Mouse (Mus musculus) neural tube, embryonic 15.5 days (tissue): ENCODE results near the gene Hmgxb4. TPM values are rescaled to one million over a fixed set of nuclear protein-coding genes. Genes with fewer than 3 reads are reported as not detected.

Source experiments
- ATAC-seq: fragments of 200-750 bp; cut with Nextera tagmentation; 2 replicates; pipeline ENCODE4 v1.8.0; 2017; ENCODE audit warnings: mild to moderate bottlenecking, moderate TSS enrichment, moderate library complexity; ENCODE audit not compliant: low FRiP score
- H3K27ac ChIP-seq: fragments of 300-500 bp; sonication (generic); replicated peaks from 2 replicates; pipeline ENCODE4 v1.5.1; 2015; ENCODE audit warnings: mild to moderate bottlenecking, inconsistent platforms
- H3K27me3 ChIP-seq: fragments of 300-500 bp; sonication (generic); replicated peaks from 2 replicates; pipeline ENCODE4 v1.6.1; 2015; ENCODE audit warnings: inconsistent platforms
- H3K36me3 ChIP-seq: fragments of 300-500 bp; sonication (generic); 2 replicates; pipeline ENCODE4 v1.6.1; 2015; ENCODE audit warnings: inconsistent platforms
- H3K4me1 ChIP-seq: fragments of 300-500 bp; sonication (generic); 2 replicates; pipeline ENCODE4 v1.6.1; 2015; ENCODE audit warnings: inconsistent platforms
- H3K4me2 ChIP-seq: fragments of 300-500 bp; sonication (generic); 2 replicates; pipeline ENCODE4 v1.6.1; 2015; ENCODE audit warnings: inconsistent platforms, mild to moderate bottlenecking, moderate library complexity
- H3K4me3 ChIP-seq: fragments of 300-500 bp; sonication (generic); replicated peaks from 2 replicates; pipeline ENCODE4 v1.5.1; 2015; ENCODE audit warnings: mild to moderate bottlenecking, inconsistent platforms
- H3K9ac ChIP-seq: fragments of 300-500 bp; sonication (generic); replicated peaks from 2 replicates; pipeline ENCODE4 v1.6.1; 2015; ENCODE audit warnings: mild to moderate bottlenecking, inconsistent platforms
- H3K9me3 ChIP-seq: fragments of 300-500 bp; sonication (generic); replicated peaks from 2 replicates; pipeline ENCODE4 v1.6.1; 2016; ENCODE audit warnings: inconsistent platforms
- WGBS: fragments of 180-500 bp; shearing (Covaris S2); methylation state at CpG from one replicate; pipeline ENCODE4 v1.1.7; 2015; ENCODE audit warnings: mixed read lengths; 5-methylcytosine and 5-hydroxymethylcytosine counted together
- polyA plus RNA-seq: library from polyadenylated mRNA; unstranded; fragments of >200 nt; fragmentation: Nextera tagmentation; extraction: Ambion mirVana; gene quantifications from 2 replicates; pipeline ENCODE4 v1.2.1, GENCODE M21; 2015

Hmgxb4 gene
- polyA plus RNA-seq, 1 experiment from 2014 or later, result 33.8 TPM

DNA sequence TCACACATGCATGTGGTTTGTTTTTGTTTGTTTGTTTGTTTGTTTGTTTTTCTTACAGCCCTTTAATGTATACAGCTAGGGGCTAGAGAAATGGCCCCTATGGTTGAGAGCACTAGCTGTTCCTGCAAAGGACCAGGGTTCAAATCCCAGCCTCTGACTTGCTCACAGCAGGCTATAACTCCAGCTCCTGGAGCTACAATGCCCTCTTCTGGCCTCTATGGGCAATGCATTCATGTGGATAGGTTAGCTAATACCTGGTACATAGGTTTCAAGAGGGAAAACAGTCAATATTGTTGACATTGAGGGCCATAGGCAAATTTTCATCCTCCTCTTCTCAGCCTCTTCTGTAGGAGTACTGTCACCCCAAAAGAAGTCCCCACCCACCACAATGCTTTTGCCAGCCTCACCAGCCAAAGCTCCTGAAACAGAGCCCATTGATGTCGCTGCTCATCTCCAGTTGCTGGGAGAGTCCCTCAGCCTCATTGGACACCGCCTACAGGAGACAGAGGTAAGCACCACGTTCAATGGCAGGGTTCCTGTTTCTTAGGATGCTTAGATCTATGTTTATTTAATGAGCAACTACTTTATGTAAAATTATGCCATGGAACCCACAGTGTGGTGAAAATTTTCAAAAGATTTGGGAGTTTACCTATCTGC lies 30.6 kb downstream of the Hmgxb4 start:
- H3K4me3 ChIP-seq, result no peak overlapping the region
- no peak overlapping the region for H3K9ac ChIP-seq
- no peaks in the 10 kb centered on the region for H3K27me3 ChIP-seq
- 93% methylated on average over 3 of the region's 3 CpGs for WGBS
- H3K36me3 ChIP-seq, result peaks cover 59% of the 10 kb centered on the region
- H3K4me1 ChIP-seq, result no peaks in the 10 kb centered on the region
- no peak for ATAC-seq
- no peaks in the 10 kb centered on the region for H3K9me3 ChIP-seq
- H3K27ac ChIP-seq, result no peak overlapping the region
- H3K4me2 ChIP-seq, result no peak overlapping the region

DNA sequence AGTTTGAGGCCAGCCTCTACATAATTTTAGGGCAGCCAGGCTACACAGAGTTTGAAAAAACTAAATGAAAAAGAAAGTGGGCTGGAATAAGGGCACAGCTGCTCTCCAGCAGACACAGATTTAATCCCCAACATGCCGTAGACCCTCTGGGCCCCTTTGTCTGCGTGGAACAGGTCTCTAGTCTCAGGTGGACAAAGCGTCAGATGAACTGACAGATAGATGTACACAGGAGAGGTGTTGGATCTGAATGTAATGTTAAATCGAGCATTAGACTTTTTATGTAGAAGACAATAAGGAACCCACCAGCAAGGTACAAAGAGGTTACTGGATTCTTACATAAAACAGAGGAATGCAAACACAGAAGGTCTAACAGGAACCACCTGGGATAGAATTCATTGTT lies 32.7 kb downstream of the Hmgxb4 start:
- Histone ChIP-seq H3K36me3 (peaks cover 73% of the 10 kb centered on the region), H3K4me2 (no peak overlapping the region), H3K9me3 (no peaks in the 10 kb centered on the region), H3K4me3 (no peak overlapping the region), H3K9ac (no peak overlapping the region), H3K27ac (no peak overlapping the region), H3K4me1 (no peaks in the 10 kb centered on the region), H3K27me3 (no peaks in the 10 kb centered on the region)
- ATAC-seq, result no peak
- WGBS, result 97% methylated on average over 4 of the region's 4 CpGs

DNA sequence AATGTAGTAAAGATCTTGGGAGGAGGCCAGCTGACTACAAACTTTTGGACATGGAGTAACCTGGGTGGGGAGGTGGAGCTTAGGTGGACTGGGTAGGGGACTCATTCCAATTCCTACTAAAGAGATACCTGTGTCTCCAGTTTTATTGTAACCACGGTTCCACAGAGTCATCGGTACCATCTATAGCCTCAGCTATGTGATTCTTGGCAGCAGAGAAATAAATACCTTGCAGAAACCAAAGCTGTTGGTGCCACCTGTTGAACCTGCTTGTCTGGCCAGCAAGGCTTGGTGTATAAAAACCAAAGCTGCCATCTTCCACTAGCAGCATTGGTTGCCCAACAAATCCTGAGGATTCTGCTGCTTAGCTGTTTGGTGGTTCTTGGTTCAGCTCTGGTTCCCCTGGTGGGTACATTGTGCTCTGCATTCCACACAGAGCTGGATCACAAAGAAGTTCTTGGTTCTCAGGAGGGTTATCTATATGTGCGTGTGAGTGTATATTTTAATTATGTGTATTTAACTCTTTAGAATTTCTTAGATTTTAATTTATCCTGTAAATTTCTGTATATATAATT lies 37.4 kb downstream of the Hmgxb4 start:
- H3K36me3 ChIP-seq, result peaks cover 37% of the 10 kb centered on the region
- no peak overlapping the region for H3K4me2 ChIP-seq
- H3K27me3 ChIP-seq, result no peaks in the 10 kb centered on the region
- H3K9me3 ChIP-seq, result no peaks in the 10 kb centered on the region
- 93% methylated on average over 3 of the region's 3 CpGs for WGBS
- peaks cover 13% of the 10 kb centered on the region for H3K4me1 ChIP-seq
- H3K9ac ChIP-seq, result no peak overlapping the region
- H3K4me3 ChIP-seq, result no peak overlapping the region
- no peak overlapping the region for H3K27ac ChIP-seq
- no peak for ATAC-seq

DNA sequence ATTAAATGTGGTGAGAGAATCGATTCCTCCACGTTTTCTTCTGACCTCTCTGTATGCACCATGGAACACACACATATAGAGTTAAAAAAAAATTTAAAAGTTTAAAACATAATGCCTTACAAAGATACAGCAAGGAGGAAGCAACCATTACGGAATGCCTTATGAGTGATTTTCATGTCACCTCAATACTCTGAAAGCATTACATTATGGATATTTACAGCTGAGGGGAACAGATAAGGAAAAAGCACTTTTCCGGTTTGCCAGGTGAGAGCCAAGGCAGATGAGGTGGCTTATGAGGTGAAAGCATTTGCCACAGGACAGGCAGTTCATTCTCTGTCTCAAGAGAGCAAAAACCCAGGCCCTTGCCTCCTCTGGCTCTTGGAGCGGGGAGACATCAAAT lies 39.8 kb downstream of the Hmgxb4 start:
- Histone ChIP-seq H3K4me2 (peak overlapping the region; percentile 60), H3K4me1 (peaks cover 13% of the 10 kb centered on the region), H3K9ac (peak overlapping the region; percentile 59), H3K27me3 (no peaks in the 10 kb centered on the region), H3K4me3 (peak overlapping the region; percentile 64), H3K27ac (peak overlapping the region; percentile 89; the same call in 1 of the 2 replicates), H3K36me3 (peaks cover 19% of the 10 kb centered on the region), H3K9me3 (no peaks in the 10 kb centered on the region)
- WGBS, result 67% methylated on average over 5 of the region's 5 CpGs
- ATAC-seq, result no peak

DNA sequence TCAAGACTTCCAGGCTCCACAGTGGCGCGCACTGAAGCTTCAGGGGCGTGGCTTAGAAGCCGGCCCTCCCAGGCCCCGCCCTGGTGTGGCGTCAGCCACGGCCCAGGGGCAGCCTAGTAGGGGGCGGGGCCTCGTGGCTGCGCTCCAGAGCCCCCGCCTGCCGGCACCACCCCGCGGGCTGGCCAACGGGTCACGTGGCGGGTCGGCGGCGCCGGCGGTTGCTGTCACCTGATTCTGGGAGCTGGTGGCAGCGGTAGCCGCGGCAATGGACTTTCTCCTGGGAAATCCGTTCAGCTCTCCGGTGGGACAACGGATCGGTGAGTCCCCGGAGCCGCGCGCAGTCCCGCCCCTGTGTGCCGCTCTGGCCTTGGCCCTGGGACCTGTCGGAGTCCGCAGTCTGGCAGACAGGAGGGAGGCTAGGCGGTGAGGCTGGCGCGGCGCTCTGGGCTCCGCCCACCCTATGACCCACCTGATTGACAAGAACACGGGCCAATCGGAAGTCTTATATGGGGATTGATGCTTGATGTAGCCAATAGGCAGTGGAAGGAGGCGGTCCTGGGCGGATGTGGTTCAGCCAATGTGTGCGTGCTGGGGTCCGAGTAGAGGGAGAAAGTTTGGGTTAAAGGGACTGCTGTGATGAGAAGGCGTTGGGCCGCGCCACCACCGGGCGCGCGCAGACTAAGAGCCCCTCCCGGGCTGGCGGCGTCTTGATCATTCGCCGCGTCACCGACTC lies 40.5 kb downstream of the Hmgxb4 start, which contains the start of gene Tom1:
Gene Tom1, plus strand, starts transcription at position 195 of the 733 bp plus-strand sequence.
- Histone ChIP-seq H3K4me1 (peaks cover 18% of the 10 kb centered on the region), H3K27me3 (no peaks in the 10 kb centered on the region), H3K4me3 (peak within 1 kb of the TSS; percentile 64), H3K9ac (peak within 1 kb of the TSS; percentile 64), H3K9me3 (no peaks in the 10 kb centered on the region), H3K4me2 (peak within 1 kb of the TSS; percentile 92), H3K27ac (peak within 1 kb of the TSS; percentile 89), H3K36me3 (peaks cover 14% of the 10 kb centered on the region)
- ATAC-seq, result peak; percentile 99
- WGBS, result under 1% methylated on average over 62 of the region's 62 CpGs

DNA sequence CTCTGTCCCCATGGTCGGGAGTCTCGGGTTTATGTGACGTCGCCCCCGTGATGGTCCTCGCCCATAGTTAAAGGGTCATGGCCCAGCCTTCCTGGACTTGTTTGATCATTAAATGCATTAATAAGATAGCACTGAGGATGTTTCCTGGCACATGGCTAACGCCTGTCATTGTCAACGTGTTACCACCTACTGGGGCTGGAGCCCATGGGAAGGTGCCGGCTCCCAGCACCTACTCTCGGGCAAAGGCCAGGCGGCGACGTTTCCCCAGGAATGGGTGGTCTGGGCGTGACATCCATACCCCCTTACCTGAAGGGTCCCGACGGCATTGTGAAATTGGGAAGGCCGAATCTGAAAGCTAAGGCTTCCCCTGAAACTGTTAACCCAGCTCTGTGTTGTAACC lies 41.1 kb downstream of the Hmgxb4 start:
- ATAC-seq, result peak; percentile 9
- H3K36me3 ChIP-seq, result peaks cover 12% of the 10 kb centered on the region
- H3K9ac ChIP-seq, result peak overlapping the region; percentile 64
- peak overlapping the region; percentile 89 for H3K27ac ChIP-seq
- H3K9me3 ChIP-seq, result no peaks in the 10 kb centered on the region
- H3K4me2 ChIP-seq, result peak overlapping the region; percentile 92
- peaks cover 19% of the 10 kb centered on the region for H3K4me1 ChIP-seq
- WGBS, result 3% methylated on average over 17 of the region's 17 CpGs
- H3K27me3 ChIP-seq, result no peaks in the 10 kb centered on the region
- peak overlapping the region; percentile 64 for H3K4me3 ChIP-seq

DNA sequence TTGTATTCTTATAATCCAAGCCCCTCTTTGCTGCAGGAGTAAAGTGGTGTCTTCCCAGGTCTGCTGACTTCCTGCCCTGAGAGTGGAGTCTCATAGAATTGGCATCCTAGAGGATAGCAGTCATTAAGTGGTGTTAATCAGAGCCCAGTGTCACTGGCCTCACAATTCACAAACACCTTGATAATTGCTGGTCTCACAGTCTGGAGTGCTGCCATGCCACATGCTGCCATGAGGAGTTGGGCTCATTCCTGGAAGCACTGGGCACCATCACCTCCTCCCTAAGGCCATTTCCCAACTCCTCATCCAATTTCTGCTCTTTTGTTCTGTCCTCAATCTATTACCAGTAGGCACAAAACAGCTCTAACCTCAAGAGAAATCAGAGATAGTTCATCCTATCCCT lies 42.5 kb downstream of the Hmgxb4 start:
- Histone ChIP-seq H3K27me3 (no peaks in the 10 kb centered on the region), H3K4me3 (no peak overlapping the region), H3K36me3 (peaks cover under 1% of the 10 kb centered on the region), H3K4me2 (no peak overlapping the region), H3K9me3 (no peaks in the 10 kb centered on the region), H3K4me1 (peaks cover 19% of the 10 kb centered on the region), H3K9ac (no peak overlapping the region), H3K27ac (no peak overlapping the region)
- ATAC-seq, result no peak

DNA sequence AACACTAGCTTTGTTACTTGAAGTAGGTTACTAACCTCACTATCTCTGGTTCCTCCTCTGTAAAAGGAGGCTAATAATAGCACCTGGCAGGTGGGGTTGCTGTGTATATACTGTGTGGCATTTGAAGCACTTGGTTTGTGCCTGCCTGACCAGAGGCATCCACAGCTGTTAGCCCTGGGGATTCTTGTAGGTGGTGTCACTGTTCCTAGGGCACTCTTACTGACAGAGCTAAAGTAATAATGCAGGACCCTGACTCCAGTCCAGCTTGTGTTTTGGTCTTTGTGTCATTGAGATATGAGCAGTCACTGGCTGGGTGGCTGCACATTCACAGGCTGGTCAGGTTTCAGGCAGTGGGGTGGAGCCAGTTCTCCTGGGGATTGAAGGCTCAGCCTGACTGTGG lies 45.3 kb downstream of the Hmgxb4 start:
- Histone ChIP-seq H3K4me2 (no peak overlapping the region), H3K27me3 (no peaks in the 10 kb centered on the region), H3K36me3 (no peaks in the 10 kb centered on the region), H3K4me1 (peaks cover 14% of the 10 kb centered on the region), H3K9ac (no peak overlapping the region), H3K4me3 (no peak overlapping the region), H3K27ac (no peak overlapping the region), H3K9me3 (no peaks in the 10 kb centered on the region)
- no peak for ATAC-seq

DNA sequence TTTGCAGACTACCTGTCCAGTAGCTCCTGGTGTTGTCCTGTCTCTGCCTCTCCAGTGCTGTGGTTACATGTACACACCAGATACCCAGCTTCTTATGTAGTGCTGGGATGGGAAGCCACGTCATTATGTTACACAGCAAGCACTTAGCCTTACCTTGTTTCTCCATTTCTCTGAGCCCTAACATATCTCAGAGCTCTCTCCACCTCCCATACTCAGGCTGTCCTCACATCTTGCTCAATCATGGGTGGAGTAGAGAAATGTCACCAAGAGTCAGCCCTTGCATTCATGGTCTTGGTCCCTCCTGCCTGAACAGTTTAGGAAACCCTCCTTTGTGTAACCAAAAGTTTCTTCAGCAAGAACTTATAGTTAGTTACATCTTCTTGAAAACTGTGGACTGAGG lies 46.6 kb downstream of the Hmgxb4 start:
- no peaks in the 10 kb centered on the region for H3K36me3 ChIP-seq
- H3K27me3 ChIP-seq, result no peaks in the 10 kb centered on the region
- no peaks in the 10 kb centered on the region for H3K9me3 ChIP-seq
- no peak overlapping the region for H3K27ac ChIP-seq
- no peak overlapping the region for H3K4me2 ChIP-seq
- no peak for ATAC-seq
- 92% methylated on average over 1 of the region's 1 CpGs for WGBS
- peaks cover 9% of the 10 kb centered on the region for H3K4me1 ChIP-seq
- H3K9ac ChIP-seq, result no peak overlapping the region
- no peak overlapping the region for H3K4me3 ChIP-seq

DNA sequence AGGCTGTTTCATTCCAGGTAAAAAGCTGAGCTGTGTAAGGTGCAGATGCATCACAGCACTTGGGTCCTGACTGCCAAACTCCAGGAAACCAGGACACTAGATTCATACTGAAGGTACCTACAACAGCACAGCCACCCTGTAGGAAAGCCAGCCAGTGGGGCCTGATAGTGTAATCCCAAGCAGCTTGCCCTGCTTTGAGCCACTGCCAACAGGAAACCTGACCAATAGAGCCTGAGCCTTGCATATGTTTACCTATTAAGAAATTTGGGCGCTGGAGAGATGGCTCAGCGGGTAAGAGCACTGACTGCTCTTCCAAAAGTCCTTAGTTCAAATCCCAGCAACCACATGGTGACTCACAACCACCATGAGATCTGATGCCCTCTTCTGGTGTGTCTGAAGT lies 49.0 kb downstream of the Hmgxb4 start:
- 0 out of 2 replicates have a peak, but pooled peaks cover 5% of the 10 kb centered on the region for H3K4me1 ChIP-seq
- ATAC-seq, result no peak
- no peaks in the 10 kb centered on the region for H3K27me3 ChIP-seq
- no peak overlapping the region for H3K4me2 ChIP-seq
- H3K4me3 ChIP-seq, result no peak overlapping the region
- H3K27ac ChIP-seq, result no peak overlapping the region
- no peak overlapping the region for H3K9ac ChIP-seq
- H3K36me3 ChIP-seq, result no peaks in the 10 kb centered on the region
- no peaks in the 10 kb centered on the region for H3K9me3 ChIP-seq
- 86% methylated on average over 2 of the region's 2 CpGs for WGBS

DNA sequence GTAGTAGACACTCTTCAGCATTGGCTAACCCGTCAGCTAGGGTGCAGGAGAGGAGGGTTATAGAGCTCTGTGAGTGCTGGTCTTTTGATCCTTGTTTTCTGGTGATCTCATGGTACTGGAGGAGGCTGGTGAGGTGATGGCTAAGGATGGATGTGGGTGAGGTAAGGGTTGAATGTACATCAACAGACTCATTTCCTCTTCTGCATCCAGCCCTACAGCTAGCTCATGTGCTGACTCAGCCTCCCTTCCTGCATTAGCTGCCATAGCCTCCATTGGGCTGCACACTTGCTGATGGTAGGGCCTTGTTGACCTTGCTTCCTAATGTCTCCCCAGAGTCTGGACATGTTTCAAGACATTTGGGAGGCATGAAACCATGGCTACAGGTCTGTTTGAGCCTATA lies 49.8 kb downstream of the Hmgxb4 start:
- no peak overlapping the region for H3K27ac ChIP-seq
- H3K9me3 ChIP-seq, result no peaks in the 10 kb centered on the region
- H3K36me3 ChIP-seq, result no peaks in the 10 kb centered on the region
- H3K4me2 ChIP-seq, result no peak overlapping the region
- H3K4me3 ChIP-seq, result no peak overlapping the region
- WGBS, result 84% methylated on average over 1 of the region's 1 CpGs
- H3K9ac ChIP-seq, result no peak overlapping the region
- 0 out of 2 replicates have a peak, but pooled peaks cover 5% of the 10 kb centered on the region for H3K4me1 ChIP-seq
- no peaks in the 10 kb centered on the region for H3K27me3 ChIP-seq
- ATAC-seq, result no peak

DNA sequence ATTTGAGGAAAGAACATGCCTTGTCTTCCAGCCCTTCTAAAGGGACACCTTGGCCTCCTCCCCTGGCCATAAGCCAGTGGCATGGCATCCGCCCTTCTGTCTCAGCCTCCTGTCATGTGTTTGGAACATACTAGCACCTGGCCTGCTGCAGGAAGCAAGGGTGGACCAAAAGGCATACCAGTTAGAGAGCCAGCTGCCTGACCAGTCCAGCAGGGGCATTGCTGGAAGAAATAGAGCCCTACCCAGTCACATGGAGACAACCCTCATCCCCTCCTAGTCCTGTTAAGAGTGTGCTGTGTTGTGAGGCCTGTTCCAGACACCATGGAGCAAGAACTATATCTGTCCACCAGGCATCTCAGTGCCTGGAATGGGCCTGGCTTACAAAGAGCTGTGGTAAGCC lies 53.1 kb downstream of the Hmgxb4 start:
- Histone ChIP-seq H3K9ac (no peak overlapping the region), H3K4me3 (no peak overlapping the region), H3K36me3 (no peaks in the 10 kb centered on the region), H3K9me3 (no peaks in the 10 kb centered on the region), H3K4me2 (no peak overlapping the region), H3K27me3 (no peaks in the 10 kb centered on the region), H3K4me1 (no peaks in the 10 kb centered on the region), H3K27ac (no peak overlapping the region)
- ATAC-seq, result no peak
- WGBS, result 86% methylated on average over 1 of the region's 1 CpGs
